9 mouse cellular contexts compared by ENCODE assay signal in the genomic region with DNA sequence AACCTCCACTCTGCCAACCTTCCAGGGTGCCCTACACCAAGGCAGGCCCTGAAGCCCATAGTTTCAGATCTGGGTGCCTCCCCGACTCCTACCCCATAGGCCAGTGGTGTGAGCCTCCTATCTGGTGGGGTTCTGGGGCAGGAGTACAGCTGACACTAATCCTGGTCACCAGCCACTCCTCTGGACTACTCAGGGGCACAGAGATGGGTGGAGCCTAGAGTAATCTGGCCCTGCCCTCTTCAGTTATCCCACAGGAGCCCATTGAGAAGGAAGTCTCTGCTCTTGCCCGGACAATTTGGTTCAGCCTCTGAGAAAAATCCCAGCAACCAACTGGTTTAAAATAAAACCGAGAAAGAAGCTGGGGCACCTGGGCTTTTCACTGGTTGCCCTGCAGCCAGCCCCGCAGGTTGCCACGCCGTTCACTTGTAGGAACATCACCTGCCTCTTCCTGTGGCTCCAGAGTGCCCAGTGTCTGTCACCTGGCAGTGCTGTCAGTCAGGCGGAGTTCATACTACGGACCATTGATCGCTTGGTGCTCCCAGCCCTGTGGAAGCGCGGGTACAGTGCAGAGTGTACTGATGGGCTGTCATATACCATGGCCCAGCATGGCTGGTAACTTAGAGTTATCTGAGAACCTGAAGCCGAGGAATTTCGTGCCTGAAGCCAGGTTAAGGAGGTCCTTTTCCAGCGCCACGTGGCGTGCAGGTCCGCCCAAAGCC.
A peak's percentile ranks its signal among the peaks of the same experiment; 100 is the strongest.
DNase-seq lines count a peak whose midpoint lies in the region; ATAC-seq and TF ChIP-seq lines count a peak whose summit lies in the region.
"Had no signal": no experiment of that assay in that cellular context is flagged by ENCODE, and none has a peak within 500 bp of the region (broad histone marks: within the 10 kb centered on the region; RNA-seq: fewer than 3 reads in every experiment).

No protein-coding gene starts in this region.

- ATAC-seq in heart, postnatal 0 days (ENCODE audit: insufficient read depth, low read depth): 0 out of 2 replicates have a peak, but pooled peaks have one; percentile 20
- peak; percentile 34; the same call in 1 of the 2 replicates for ATAC-seq in hindbrain, embryonic 13.5 days (ENCODE audit: low FRiP score)

- TF ChIP-seq POLR2A in brain, embryonic 14.5 days (IDR thresholded peaks at IDR 0.05; ENCODE audit: borderline replicate concordance, extremely low read depth, insufficient read depth, insufficient read length, poor library complexity, severe bottlenecking): no peak

- no peaks in the 10 kb centered on the region for H3K36me3 ChIP-seq in heart, postnatal 0 days (replicated peaks; ENCODE audit: control insufficient read depth, insufficient read depth, low read length)
- peaks cover 9% of the 10 kb centered on the region for H3K36me3 ChIP-seq in hindbrain, embryonic 13.5 days

- H3K4me2 ChIP-seq in heart, postnatal 0 days (ENCODE audit: low read depth, low read length): peak overlapping the region; percentile 55; the same call in 1 of the 2 replicates
- peak overlapping the region; percentile 83 for H3K4me2 ChIP-seq in hindbrain, embryonic 13.5 days

- H3K9me3 ChIP-seq in heart, postnatal 0 days (replicated peaks; ENCODE audit: control insufficient read depth, low read length): no peaks in the 10 kb centered on the region
- H3K9me3 ChIP-seq in hindbrain, embryonic 13.5 days: no peaks in the 10 kb centered on the region

- H3K27me3 ChIP-seq in heart, postnatal 0 days (ENCODE audit: control insufficient read depth, insufficient read depth, low read length): peaks cover 84% of the 10 kb centered on the region
- H3K27me3 ChIP-seq in hindbrain, embryonic 13.5 days: peaks cover 25% of the 10 kb centered on the region

- TF ChIP-seq EP300 in heart, postnatal 0 days (IDR thresholded peaks at IDR 0.05; ENCODE audit: low read depth): no peak

- H3K9ac ChIP-seq in heart, postnatal 0 days (replicated peaks; ENCODE audit: low read depth, low read length): no peak overlapping the region
- peak overlapping the region; percentile 70 for H3K9ac ChIP-seq in hindbrain, embryonic 13.5 days
- H3K9ac ChIP-seq: liver, embryonic 14.5 days had no signal

- WGBS in heart, postnatal 0 days: 20% methylated on average over 17 of the region's 17 CpGs
- 16% methylated on average over 17 of the region's 17 CpGs for WGBS in hindbrain, embryonic 13.5 days

- no peak for DNase-seq in heart, postnatal 0 days (ENCODE audit: low spot score)
- no peak for DNase-seq in heart, postnatal 25 days (ENCODE audit: low spot score)
- DNase-seq in brain, embryonic 14.5 days (ENCODE audit: low read depth): peak; percentile 64
- peak; percentile 42 for DNase-seq in neural tube, embryonic 10.5 days (ENCODE audit: extremely low spot score, low spot score)
- no peak for DNase-seq in urinary bladder, adult 2 months (ENCODE audit: low spot score)
- no peak for DNase-seq in urinary bladder, postnatal 10 days (ENCODE audit: low spot score)
- no peak for DNase-seq in cerebellum, adult 9-10 months

- H3K4me3 ChIP-seq in heart, postnatal 0 days (ENCODE audit: low read depth, low read length): 0 out of 2 replicates have a peak overlapping the region, but pooled peaks have one; percentile 29
- H3K4me3 ChIP-seq in hindbrain, embryonic 13.5 days: peak overlapping the region; percentile 35

- TF ChIP-seq CTCF in heart, postnatal 0 days (IDR thresholded peaks at IDR 0.05; ENCODE audit: low read depth): no peak
- no peak for TF ChIP-seq CTCF in brain, embryonic 14.5 days (IDR thresholded peaks at IDR 0.05; ENCODE audit: borderline replicate concordance, extremely low read depth, insufficient read depth, insufficient read length)

- no peak overlapping the region for H3K27ac ChIP-seq in heart, postnatal 0 days (ENCODE audit: low read depth)
- H3K27ac ChIP-seq in hindbrain, embryonic 13.5 days: peak overlapping the region; percentile 90
- H3K27ac ChIP-seq: liver, embryonic 14.5 days had no signal

- H3K4me1 ChIP-seq in heart, postnatal 0 days (ENCODE audit: control insufficient read depth, insufficient read depth): no peaks in the 10 kb centered on the region
- H3K4me1 ChIP-seq in hindbrain, embryonic 13.5 days (replicated peaks): peaks cover 85% of the 10 kb centered on the region

- intact Hi-C loops in heart, postnatal 25 days (cut with DNase I): no loop called here

Comparison
In these comparisons a context has a peak if more than half of its experiments do, and no peak if none do; other contexts are left out.
1. DNase-seq: peak in brain, embryonic 14.5 days (single experiment) and neural tube, embryonic 10.5 days (single experiment); none in heart, postnatal 0 days (single experiment), heart, postnatal 25 days (single experiment), urinary bladder, adult 2 months (single experiment), urinary bladder, postnatal 10 days (single experiment) and cerebellum, adult 9-10 months (single experiment).